Mouse (Mus musculus) embryonic facial prominence, embryonic 15.5 days (tissue): Measurements from ENCODE around the gene Fbxl21. TPM values are rescaled to one million over a fixed set of nuclear protein-coding genes. Genes with fewer than 3 reads are reported as not detected.

Source experiments
- ATAC-seq: fragments of 200-750 bp; cut with Nextera tagmentation; 2 replicates; pipeline ENCODE4 v1.8.0; 2017; ENCODE audit warnings: low read depth, moderate TSS enrichment; ENCODE audit not compliant: insufficient number of reproducible peaks, low FRiP score, low TSS enrichment
- H3K27ac ChIP-seq: fragments of 300-500 bp; sonication (generic); replicated peaks from 2 replicates; pipeline ENCODE4 v1.5.1; 2015; ENCODE audit warnings: mild to moderate bottlenecking, inconsistent platforms
- H3K27me3 ChIP-seq: fragments of 300-500 bp; sonication (generic); 2 replicates; pipeline ENCODE4 v1.6.1; 2015; ENCODE audit warnings: inconsistent platforms
- H3K36me3 ChIP-seq: fragments of 300-500 bp; sonication (generic); 2 replicates; pipeline ENCODE4 v1.6.1; 2015; ENCODE audit warnings: mild to moderate bottlenecking, inconsistent platforms
- H3K4me1 ChIP-seq: fragments of 300-500 bp; sonication (generic); 2 replicates; pipeline ENCODE4 v1.6.1; 2015; ENCODE audit warnings: inconsistent platforms
- H3K4me2 ChIP-seq: fragments of 300-500 bp; sonication (generic); replicated peaks from 2 replicates; pipeline ENCODE4 v1.6.1; 2015; ENCODE audit warnings: mild to moderate bottlenecking, inconsistent platforms
- H3K4me3 ChIP-seq: fragments of 300-500 bp; sonication (generic); replicated peaks from 2 replicates; pipeline ENCODE4 v1.5.1; 2015; ENCODE audit warnings: mild to moderate bottlenecking, inconsistent platforms
- H3K9ac ChIP-seq: fragments of 300-500 bp; sonication (generic); 2 replicates; pipeline ENCODE4 v1.6.1; 2015; ENCODE audit warnings: inconsistent platforms
- H3K9me3 ChIP-seq: fragments of 300-500 bp; sonication (generic); replicated peaks from 2 replicates; pipeline ENCODE4 v1.6.1; 2016; ENCODE audit warnings: inconsistent platforms
- WGBS: fragments of 180-500 bp; shearing (Covaris S2); methylation state at CpG from one replicate; pipeline ENCODE4 v1.1.7; 2015; 5-methylcytosine and 5-hydroxymethylcytosine counted together
- polyA plus RNA-seq: library from polyadenylated mRNA; unstranded; fragments of >200 nt; fragmentation: Nextera tagmentation; extraction: Ambion mirVana; gene quantifications from 2 replicates; pipeline ENCODE4 v1.2.1, GENCODE M21; 2015

The Fbxl21 gene
- polyA plus RNA-seq, 1 experiment from 2014 or later = 2.4 TPM

DNA sequence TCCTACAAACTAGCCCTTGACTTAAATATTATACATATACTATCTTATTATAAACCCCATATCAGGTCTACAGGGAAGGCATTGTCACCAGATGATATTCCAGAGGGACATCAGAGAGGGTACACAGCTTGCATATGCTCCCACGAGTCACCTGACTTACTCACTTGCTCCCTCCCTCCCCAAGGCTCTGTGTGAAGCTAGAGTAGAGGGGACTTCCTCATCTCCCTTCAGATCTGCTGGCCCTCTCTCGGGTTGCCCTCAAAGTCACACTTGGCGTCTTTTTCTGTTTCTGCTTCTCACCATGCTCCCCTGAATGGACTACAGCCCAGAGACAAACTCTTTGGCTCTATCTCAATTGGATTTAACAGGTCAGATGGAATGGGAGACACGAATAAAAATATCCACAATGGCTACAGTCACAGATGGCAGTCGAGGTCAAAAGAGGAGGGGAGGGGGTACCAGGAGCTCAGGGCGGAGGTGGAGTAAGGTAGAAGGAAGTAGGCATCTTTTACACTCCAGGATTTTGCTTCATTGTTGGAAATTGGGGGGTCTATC lies 20.3 kb upstream of the Fbxl21 start:
- WGBS = 69% methylated on average over 6 of the region's 6 CpGs
- Histone ChIP-seq H3K9ac (no peak overlapping the region), H3K9me3 (no peaks in the 10 kb centered on the region), H3K4me3 (no peak overlapping the region), H3K27ac (no peak overlapping the region), H3K4me1 (no peaks in the 10 kb centered on the region), H3K4me2 (no peak overlapping the region), H3K27me3 (no peaks in the 10 kb centered on the region), H3K36me3 (no peaks in the 10 kb centered on the region)
- ATAC-seq = no peak

DNA sequence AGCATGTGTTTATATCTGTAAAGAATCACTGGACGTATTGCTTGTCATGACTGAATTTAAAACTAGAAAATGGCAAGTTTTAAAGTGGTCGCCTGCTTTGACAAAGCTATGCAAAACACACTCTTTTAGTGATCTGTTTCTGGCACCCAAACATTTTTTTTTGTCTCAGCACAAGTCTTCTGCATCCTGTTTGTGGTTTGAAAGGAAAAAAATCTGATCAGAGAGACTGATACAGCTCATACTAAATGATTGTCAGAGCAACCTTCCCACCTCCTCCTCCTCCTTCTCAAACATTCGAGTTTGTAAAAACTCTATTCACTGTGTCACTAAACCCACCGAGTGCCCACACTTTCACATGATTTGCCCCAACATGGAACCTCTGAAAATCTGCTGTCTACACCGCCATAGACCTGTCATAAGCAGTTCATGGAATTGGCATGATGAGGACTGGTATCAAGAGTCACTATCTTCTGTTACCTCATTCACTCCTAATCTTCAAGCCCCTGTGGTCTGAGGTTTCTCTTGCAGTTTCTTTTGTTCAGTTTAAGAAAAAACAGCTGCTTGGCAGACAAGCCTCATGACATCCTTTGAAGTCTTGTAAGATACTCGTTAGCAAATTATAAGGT lies 15.3 kb upstream of the Fbxl21 start:
- Histone ChIP-seq H3K9ac (no peak overlapping the region), H3K27me3 (no peaks in the 10 kb centered on the region), H3K27ac (no peak overlapping the region), H3K4me1 (no peaks in the 10 kb centered on the region), H3K4me3 (no peak overlapping the region), H3K4me2 (no peak overlapping the region), H3K9me3 (no peaks in the 10 kb centered on the region), H3K36me3 (no peaks in the 10 kb centered on the region)
- no peak for ATAC-seq
- 58% methylated on average over 6 of the region's 6 CpGs for WGBS

DNA sequence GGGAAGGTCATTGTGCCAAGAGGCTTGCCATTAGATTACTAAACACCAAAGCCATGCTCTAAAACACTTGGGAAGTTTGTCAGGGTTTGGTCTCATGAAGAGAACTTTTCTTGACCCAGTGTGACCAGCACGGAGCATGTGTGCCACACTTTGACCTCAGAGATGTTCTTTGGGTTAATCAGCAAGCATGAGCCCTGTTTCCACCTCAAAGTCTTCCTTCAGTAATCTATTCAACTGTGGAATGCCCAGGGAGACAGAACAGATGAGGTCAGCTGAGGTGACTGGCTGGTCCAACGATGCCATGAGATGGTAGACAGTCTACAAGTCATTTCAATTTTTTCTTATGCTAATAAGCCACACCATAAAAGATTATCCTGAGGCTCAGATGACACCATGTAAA lies 12.5 kb upstream of the Fbxl21 start:
- H3K27ac ChIP-seq = no peak overlapping the region
- 86% methylated on average over 2 of the region's 2 CpGs for whole genome bisulfite sequencing

DNA sequence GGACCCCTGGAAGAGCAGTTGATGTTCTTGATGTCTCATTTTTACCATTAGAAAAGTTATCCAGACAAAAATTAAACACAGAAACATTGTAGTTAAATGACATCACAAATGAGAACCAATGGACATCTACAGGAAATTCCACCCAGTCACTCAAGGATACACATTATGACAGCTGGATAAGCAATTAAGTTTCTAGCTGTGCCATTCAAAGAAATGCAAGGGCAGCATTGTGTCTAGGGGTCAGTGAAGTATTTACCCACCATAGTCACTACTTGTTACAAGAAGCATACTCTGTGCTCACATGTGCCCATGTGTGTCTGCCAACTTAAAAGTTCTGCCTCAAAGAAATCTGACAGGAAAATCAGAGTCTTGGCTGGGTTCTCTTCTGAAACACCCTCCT lies 8.7 kb upstream of the Fbxl21 start:
- H3K27me3 ChIP-seq = no peaks in the 10 kb centered on the region
- no peak overlapping the region for H3K4me2 ChIP-seq
- no peak overlapping the region for H3K27ac ChIP-seq
- no peaks in the 10 kb centered on the region for H3K4me1 ChIP-seq
- H3K9me3 ChIP-seq = no peaks in the 10 kb centered on the region
- H3K9ac ChIP-seq = no peak overlapping the region
- H3K4me3 ChIP-seq = no peak overlapping the region
- ATAC-seq = no peak
- H3K36me3 ChIP-seq = no peaks in the 10 kb centered on the region

More for the DNA sequence above, 12.5 kb upstream of the Fbxl21 start:
- Histone ChIP-seq H3K36me3 (no peaks in the 10 kb centered on the region), H3K4me2 (no peak overlapping the region), H3K9me3 (no peaks in the 10 kb centered on the region), H3K9ac (no peak overlapping the region), H3K4me3 (no peak overlapping the region), H3K4me1 (no peaks in the 10 kb centered on the region), H3K27me3 (no peaks in the 10 kb centered on the region)
- ATAC-seq = no peak

DNA sequence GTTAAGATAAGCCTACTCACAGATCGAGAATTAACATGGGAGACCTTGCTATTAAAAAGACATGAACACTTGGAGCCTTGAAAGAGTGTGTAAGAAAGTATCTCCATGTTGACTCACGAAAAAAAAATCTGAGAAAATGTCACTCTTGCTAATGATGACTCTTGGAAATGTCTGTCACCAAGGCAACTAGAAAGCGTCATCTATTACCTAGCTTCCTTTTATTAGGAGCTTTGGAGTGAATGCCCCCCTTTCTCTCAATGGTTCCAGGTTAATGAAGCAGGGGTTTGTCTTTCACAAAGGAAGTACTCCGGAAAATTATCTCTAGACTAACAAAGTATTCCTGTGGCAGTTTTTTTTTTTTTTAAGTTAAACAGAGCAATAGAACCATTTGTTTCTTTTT lies 6.0 kb upstream of the Fbxl21 start:
- H3K4me3 ChIP-seq = no peak overlapping the region
- H3K36me3 ChIP-seq = no peaks in the 10 kb centered on the region
- ATAC-seq = no peak
- no peaks in the 10 kb centered on the region for H3K27me3 ChIP-seq
- no peak overlapping the region for H3K9ac ChIP-seq
- H3K27ac ChIP-seq = no peak overlapping the region
- no peaks in the 10 kb centered on the region for H3K4me1 ChIP-seq
- no peak overlapping the region for H3K4me2 ChIP-seq
- H3K9me3 ChIP-seq = no peaks in the 10 kb centered on the region
- 75% methylated on average over 4 of the region's 4 CpGs for WGBS

DNA sequence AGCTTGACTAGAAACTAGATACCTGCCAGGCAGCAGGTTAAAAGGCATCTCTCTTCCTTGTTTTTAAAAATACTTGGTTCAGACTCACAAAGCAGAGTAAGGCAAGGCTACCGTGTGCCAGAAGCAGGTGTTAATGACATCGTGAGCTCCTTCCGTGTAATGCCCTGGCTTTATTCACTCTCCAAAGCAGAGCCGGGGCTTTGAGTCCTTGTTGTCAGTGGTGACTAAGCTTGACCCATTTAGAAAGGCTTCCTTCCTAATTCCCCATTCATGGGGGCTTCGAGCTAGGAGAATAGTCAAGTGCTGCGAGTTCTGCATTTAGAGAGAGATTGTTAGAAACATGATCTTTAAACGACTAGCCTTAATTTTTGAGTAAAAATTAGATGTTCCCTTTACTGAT lies 5.5 kb upstream of the Fbxl21 start:
- Histone ChIP-seq H3K4me1 (no peaks in the 10 kb centered on the region), H3K4me3 (no peak overlapping the region), H3K9me3 (no peaks in the 10 kb centered on the region), H3K27me3 (no peaks in the 10 kb centered on the region), H3K27ac (no peak overlapping the region), H3K36me3 (no peaks in the 10 kb centered on the region), H3K9ac (no peak overlapping the region), H3K4me2 (no peak overlapping the region)
- 51% methylated on average over 7 of the region's 7 CpGs for WGBS
- ATAC-seq = no peak

DNA sequence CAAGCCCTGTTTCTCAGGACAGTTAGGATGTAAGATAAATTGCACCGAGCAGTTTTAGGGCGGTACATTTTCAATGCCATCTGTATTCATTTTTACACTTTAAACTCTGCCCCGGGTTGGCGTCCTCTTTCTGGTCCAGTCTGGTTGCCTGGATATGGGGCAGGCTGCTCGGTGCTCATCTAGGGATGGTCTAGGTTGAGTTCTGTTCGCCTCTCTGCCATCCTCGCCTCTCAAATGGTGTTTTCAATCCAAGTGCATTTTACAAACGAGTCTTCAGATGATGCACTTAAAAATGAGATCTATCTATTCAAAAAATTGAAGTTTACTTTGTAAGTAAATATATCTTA lies 522 bp downstream of the Fbxl21 start:
- peak overlapping the region; percentile 44 for H3K9ac ChIP-seq
- no peak for ATAC-seq
- no peaks in the 10 kb centered on the region for H3K9me3 ChIP-seq
- no peaks in the 10 kb centered on the region for H3K27me3 ChIP-seq
- whole genome bisulfite sequencing = 3% methylated on average over 8 of the region's 8 CpGs
- H3K4me2 ChIP-seq = peak overlapping the region; percentile 91
- H3K4me3 ChIP-seq = peak overlapping the region; percentile 74
- H3K36me3 ChIP-seq = no peaks in the 10 kb centered on the region
- no peak overlapping the region for H3K27ac ChIP-seq
- H3K4me1 ChIP-seq = peaks cover 5% of the 10 kb centered on the region; the same call in 1 of the 2 replicates

DNA sequence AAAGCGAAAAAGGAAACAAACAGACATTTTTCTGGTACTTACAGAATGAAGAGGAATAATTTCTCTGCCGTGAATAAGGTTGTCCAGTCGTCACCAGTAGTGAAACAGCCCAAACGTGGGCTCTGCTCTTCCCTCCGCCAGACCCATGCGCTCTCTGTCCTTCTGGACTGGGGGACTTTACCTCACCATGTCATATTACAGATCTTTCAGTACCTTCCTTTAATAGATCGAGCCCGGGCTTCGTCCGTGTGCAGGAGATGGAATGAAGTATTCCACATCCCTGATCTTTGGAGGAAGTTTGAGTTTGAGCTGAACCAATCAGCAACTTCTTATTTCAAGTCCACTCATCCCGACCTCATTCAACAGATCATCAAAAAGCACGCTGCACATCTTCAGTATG lies 4.6 kb downstream of the Fbxl21 start:
- WGBS = 84% methylated on average over 12 of the region's 12 CpGs
- no peak for ATAC-seq
- Histone ChIP-seq H3K27me3 (no peaks in the 10 kb centered on the region), H3K27ac (no peak overlapping the region), H3K4me2 (no peak overlapping the region), H3K9me3 (no peaks in the 10 kb centered on the region), H3K36me3 (no peaks in the 10 kb centered on the region), H3K4me3 (no peak overlapping the region), H3K9ac (no peak overlapping the region), H3K4me1 (peaks cover 5% of the 10 kb centered on the region; the same call in 1 of the 2 replicates)

DNA sequence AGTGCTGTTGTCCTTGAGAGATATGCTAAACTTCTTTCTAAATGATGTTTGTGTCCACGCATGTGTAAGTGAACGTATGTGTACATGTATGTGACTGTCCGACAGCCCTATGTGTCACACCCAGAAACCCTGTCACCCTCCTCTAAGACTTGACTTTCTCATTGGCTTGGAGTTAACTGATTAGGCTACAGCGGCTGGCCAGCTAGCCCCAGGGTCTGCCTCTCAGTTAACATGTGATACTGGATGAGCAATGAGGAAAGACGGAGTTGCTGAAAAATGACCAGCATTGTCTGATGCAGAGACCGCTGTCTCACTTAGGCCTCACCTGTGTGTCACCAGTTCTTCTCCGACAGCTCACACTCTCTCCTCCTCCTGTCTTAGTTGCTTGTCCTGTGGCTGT lies 5.6 kb downstream of the Fbxl21 start:
- Histone ChIP-seq H3K36me3 (no peaks in the 10 kb centered on the region), H3K27me3 (no peaks in the 10 kb centered on the region), H3K9me3 (no peaks in the 10 kb centered on the region), H3K9ac (no peak overlapping the region), H3K4me1 (peaks cover under 1% of the 10 kb centered on the region; the same call in 1 of the 2 replicates), H3K4me3 (no peak overlapping the region), H3K27ac (no peak overlapping the region), H3K4me2 (no peak overlapping the region)
- ATAC-seq = no peak
- 87% methylated on average over 7 of the region's 7 CpGs for WGBS

DNA sequence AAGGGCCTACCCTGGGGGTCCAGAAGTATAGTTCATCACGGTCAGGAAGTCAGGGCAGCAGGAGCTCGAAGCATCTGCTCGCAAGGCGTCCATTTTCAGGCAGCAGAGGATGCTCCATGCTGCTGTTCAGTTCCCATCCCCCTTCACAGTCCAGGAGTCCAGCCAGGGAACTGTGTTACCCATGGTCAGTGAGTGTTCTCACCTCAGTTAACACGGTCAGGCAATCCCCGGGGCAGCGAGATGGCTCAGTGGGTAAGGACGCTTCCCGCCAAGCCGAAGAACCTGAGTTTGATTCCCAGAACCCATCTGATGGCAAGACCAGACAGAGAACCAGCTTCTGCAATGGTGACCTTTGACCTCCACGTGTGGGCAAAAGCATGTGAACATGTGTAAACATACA lies 6.0 kb downstream of the Fbxl21 start:
- H3K9ac ChIP-seq = no peak overlapping the region
- H3K36me3 ChIP-seq = no peaks in the 10 kb centered on the region
- no peaks in the 10 kb centered on the region for H3K27me3 ChIP-seq
- no peaks in the 10 kb centered on the region for H3K4me1 ChIP-seq
- 88% methylated on average over 11 of the region's 11 CpGs for WGBS
- H3K27ac ChIP-seq = no peak overlapping the region
- no peak overlapping the region for H3K4me2 ChIP-seq
- no peak overlapping the region for H3K4me3 ChIP-seq
- H3K9me3 ChIP-seq = no peaks in the 10 kb centered on the region
- no peak for ATAC-seq

DNA sequence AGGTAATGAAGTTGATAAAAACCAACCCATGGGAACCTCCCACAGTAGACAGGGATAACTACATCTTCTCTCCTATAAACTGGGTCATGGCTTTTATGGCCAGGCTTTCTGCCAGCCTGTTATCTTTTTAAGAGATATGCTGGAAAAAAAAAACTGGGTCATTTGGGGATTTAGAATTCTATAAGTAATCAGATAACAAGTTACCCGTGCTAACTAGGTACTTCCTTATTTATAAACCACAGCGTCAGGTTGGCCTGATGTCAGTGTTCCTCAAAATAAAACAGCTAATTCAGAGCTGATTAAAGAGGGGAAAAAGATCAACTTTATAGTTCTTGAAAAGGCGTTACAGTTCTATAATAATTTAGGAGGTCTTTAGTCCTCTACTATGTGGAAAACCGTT lies 6.8 kb downstream of the Fbxl21 start:
- Histone ChIP-seq H3K27me3 (no peaks in the 10 kb centered on the region), H3K4me1 (no peaks in the 10 kb centered on the region), H3K36me3 (no peaks in the 10 kb centered on the region), H3K4me3 (no peak overlapping the region), H3K9me3 (no peaks in the 10 kb centered on the region), H3K27ac (no peak overlapping the region), H3K9ac (no peak overlapping the region), H3K4me2 (no peak overlapping the region)
- no peak for ATAC-seq
- WGBS = 80% methylated on average over 4 of the region's 4 CpGs

DNA sequence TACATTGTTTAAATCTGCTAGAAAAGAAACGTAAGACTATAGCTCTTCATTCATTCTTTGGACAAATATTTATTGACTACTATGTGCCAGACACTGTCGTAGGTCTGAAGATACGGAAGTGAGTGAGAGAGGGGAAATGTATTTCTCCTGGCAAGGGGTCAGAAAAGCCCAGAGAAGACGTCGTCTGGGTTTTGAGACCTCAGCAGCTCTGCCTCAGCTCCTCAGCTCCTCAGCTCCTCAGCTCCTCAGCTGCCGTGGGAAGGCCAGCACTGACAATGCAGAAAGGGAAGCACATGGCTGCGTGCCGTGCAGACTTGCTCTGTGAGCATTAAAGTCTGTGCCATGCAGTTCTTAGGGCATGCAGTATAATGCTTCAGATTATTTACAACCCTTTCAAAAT lies 7.4 kb downstream of the Fbxl21 start:
- 57% methylated on average over 8 of the region's 8 CpGs for WGBS
- ATAC-seq = no peak

More for the DNA sequence above, 7.4 kb downstream of the Fbxl21 start:
- Histone ChIP-seq H3K9me3 (no peaks in the 10 kb centered on the region), H3K4me2 (no peak overlapping the region), H3K4me1 (no peaks in the 10 kb centered on the region), H3K4me3 (no peak overlapping the region), H3K36me3 (no peaks in the 10 kb centered on the region), H3K9ac (no peak overlapping the region), H3K27me3 (no peaks in the 10 kb centered on the region), H3K27ac (no peak overlapping the region)
